Mouse (Mus musculus): Measurements from ENCODE around the gene Susd4. TPM values are rescaled to one million over a fixed set of nuclear protein-coding genes. Genes with fewer than 3 reads are reported as not detected.

Gene Susd4
- total RNA-seq (2021) = under 1 TPM; 0.59 to 0.69 TPM
- long read RNA-seq, experiment 1, partial matches to known transcripts = 0 of 2 reads
- long read RNA-seq, experiment 1, other reads (novel, unspliced or antisense) = 0 of 2 reads
- long read RNA-seq, experiment 2 = 0 reads

DNA sequence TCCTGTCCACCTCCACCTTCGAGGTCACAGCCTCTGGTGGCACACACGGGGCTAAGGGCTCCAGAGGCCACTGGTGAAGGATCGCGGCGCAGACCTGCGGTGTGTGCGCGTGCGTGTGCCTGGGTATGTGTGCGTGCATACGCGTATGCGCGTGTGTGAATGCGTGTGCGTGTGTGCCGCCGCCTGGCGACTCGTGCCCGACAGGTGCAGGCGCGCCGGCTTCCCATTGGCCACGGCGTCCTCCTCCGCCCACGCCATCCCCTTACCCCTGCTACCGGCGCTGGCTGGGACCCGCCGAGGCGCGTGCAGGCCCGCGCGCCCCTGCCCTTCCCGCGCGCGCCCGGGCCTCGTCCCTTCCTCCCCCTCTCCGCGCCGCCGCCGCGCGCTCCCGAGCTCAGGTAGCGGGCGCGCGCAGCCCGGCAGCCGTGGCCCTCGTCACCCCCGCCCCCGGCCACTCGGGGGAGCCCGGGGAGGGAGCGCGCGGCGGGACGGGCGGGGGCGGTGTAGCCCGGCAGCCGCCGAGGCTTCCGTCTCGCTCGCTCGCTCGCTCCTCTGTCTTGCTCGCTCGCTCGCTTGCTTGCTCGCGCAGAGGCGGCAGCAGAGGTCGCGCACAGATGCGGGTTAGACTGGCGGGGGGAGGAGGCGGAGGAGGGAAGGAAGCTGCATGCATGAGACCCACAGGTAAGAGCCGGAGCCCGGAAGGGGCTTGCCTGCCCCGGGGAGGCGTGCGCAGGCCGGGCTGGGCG, at the start of gene Susd4:
Gene Susd4 (plus strand): TSS at position 145 of the 746 bp plus-strand sequence.
- intact Hi-C loops (cut with DNase I) = no loop called here
- no peak for DNase-seq

DNA sequence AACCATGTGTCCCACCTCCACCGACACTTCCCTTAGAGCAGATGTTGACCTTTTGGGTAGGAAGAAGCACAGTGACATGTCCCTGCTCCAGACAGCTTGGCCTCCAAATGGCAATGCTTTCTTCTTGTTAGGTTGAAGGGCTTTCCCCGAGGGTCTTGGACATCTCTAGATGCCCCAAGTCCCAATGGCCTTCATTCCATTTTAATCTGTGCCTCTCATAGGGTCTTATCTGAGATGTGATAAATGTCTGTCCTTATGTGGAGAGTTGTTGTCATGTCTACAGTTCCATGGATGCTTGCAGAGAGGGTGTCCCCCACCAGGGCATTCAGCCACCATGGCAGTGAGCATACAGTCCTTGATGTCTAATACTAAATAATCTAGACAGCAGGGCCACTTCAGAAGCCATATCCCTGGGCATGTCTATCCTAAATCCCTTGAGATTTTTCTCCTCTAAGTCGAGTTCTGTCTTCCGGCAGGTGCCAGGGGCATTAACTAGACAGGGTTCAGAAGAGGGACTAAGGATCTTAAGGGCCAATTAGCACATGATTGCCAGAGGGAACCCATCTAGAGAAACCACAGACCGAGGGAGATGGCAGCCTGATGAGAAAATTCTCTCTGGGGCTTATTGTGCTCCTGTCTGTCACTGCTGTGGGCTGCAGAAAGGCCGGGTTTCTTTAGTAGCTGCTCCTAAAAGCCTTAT, 49.3 kb upstream of the Susd4 start:
- no peak for DNase-seq
- intact Hi-C loops (cut with DNase I) = no loop called here

DNA sequence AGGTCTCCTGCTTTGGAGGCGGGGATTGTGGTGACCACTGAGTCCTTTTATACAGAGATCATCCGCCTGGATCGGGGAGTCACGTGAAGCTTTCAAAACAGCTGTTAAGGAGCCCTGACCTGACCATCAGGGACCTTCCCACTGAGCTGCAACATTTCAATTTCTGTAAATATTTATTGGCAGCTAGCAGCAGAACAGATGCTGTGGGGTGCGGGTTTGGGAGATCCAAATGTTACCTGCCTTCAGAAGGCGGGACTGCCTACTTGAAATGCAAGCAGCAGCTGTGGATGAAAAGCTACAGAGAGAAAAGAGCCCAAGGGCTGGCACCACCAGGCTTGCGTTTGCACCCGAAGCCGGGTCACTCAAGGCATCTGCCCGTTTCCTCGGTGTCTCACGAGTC, 36.1 kb upstream of the Susd4 start:
- DNase-seq = no peak
- intact Hi-C loops (cut with DNase I) = no loop called here

DNA sequence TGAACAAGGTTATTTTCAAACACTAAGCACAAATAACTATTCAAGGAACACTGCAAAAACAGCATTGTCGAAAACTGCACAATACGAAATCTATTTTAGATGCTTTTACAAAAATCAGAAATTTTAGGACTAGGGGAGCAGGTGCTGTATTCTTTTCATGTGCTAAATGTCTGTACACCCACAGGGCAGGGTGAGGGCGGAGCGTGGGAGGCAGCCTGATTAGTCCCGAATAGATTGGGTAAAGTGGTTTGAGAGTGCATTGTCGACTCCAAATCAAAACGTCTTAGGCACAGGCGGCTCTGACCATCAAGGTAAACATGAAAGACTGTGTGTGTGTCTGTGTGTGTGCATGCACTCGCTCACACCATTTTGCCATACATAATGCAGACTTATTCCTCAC, 34.7 kb upstream of the Susd4 start:
- intact Hi-C loops (cut with DNase I) = no loop called here
- DNase-seq = no peak

DNA sequence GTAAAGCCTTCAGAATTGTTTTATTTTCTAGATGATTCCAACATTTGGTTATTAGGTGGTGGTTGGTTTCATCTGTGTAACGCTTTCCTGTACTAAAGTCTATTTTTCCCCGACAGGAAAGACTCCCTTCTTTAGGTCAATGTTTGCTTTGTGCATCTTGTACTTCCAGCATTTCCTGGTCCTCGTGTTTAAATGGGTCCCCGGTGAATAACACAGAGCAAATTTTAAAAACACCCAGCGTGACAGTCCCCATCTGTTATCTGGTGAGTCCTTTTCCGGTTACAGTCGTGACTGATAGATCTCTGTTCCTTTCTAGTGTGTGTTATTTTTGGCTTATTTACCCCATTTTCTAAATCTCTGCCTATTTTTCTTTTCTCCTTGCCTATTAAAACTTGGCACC, 31.0 kb upstream of the Susd4 start:
- intact Hi-C loops (cut with DNase I) = no loop called here

DNA sequence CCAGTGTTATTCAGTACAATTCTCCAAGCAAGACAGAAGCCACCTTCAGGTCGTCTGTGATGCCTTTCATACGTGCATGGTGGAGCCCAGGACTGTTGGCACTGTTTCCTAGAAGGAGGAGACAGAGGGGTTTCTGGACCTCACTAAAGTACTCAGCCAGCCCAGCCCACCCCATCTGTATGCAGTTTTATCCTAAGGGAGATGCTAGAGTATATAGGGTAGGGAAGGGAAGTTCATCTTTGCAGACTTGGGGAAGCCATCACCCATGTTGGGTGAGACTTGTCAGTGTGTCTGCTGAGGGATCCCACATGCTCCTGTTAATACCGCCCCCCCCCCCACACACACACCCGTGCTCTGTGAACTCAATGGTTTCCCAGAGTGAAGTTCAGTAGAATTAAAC, 27.8 kb upstream of the Susd4 start:
- intact Hi-C loops (cut with DNase I) = no loop called here
- DNase-seq = no peak

More for the DNA sequence above, 31.0 kb upstream of the Susd4 start:
- DNase-seq = no peak

DNA sequence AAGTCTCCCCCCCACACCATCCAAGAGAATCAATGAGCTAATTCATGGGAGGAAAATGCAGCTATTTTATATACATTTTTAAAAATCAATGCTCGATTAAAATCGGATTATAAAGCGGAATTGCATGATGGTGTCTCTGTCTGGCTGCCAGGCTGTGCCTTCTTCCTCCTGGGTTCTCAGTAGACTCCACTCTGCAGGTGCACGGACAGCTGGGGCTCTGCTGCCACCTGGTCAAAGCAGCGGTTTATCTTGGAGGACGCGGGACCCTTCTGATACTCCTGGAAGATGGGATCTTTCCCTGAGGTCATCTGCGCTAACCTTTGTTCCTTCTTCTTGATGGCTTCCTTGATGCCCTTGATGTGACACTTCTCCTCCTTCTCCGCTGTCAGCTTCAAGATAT, 16.6 kb upstream of the Susd4 start:
- no peak for DNase-seq
- intact Hi-C loops (cut with DNase I) = no loop called here

DNA sequence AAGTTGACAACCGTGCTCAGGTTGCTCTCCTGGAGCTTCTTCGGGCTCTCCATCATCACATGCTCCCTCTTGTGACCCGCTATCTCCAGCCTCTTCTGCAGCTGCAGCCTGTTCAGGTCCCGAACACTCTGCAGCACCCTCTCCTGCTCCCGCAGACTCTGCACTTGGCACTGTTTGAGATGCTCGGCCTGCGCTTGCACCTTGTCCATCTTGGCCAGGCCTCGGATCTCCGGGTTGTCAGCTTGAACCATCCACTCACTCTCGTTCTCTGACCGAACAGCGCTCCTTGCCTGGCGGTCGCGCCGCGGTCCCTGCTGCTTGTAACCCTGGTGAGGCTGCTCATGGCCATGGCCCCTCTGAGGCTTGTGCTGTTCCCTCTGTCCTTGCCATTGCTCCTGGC, 15.8 kb upstream of the Susd4 start:
- no peak for DNase-seq
- intact Hi-C loops (cut with DNase I) = no loop called here

DNA sequence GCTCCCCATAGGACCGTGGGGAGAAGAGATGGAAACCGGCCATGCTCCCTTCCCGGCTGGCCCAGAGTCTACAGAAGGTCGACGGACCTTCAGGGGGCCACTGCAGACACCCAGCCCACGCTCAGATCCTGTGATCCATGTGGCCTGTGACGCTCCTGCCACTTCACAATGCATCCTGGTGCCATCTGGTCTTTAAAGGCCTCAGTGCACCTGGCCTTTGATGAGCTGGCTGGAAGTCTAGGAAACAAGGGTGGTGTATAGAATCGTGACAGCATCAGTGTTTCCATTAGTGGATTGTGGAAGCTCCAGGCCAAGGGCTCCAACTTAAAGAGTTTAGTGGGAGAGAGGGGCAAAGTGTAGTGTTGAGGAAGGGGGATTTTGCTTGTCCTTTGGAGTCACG, 14.6 kb upstream of the Susd4 start, which contains the start of gene Ccdc185:
Gene Ccdc185 (minus strand): TSS at position 101 of the 400 bp plus-strand sequence.
- no peak for DNase-seq
- intact Hi-C loops (cut with DNase I) = no loop called here

DNA sequence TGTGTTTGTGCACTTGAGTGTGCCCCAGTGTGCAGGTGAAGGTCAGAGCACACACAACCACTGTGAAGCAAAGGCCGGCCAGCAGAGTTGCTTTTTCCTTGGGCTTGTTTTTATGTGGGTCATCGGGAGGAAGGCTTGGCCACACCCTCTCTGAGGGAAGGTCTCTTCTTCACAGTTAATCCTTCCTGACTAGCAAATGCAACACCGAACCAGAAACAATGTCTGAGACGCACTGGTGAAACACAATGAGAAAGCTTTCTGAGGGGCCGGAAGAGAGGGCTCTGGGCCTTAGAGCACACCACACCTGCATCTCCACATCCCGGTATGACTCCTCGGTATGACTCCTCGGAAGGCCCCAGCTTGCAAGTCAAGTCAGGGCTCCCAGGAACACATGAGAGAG, 12.4 kb upstream of the Susd4 start:
- no peak for DNase-seq
- intact Hi-C loops (cut with DNase I) = no loop called here

DNA sequence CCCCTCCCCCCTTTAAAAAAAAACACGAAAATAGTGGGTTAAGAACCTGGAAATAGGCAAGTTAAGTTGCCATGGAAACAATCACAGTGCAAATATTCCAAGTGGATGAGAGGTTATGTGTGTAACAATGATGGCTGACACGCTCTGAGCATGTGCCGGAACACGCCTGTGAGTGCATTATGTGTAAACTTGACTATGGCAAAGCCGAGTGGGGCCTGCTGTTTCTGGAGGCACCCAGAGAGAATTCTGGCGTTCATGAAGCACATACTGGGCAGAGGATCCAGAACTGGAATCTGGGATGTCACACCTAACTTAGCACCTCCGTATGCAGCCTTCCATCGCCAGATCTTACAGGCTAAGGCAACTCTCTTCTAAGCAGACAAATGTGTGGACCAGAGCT, 10.0 kb upstream of the Susd4 start:
- intact Hi-C loops (cut with DNase I) = no loop called here
- no peak for DNase-seq

DNA sequence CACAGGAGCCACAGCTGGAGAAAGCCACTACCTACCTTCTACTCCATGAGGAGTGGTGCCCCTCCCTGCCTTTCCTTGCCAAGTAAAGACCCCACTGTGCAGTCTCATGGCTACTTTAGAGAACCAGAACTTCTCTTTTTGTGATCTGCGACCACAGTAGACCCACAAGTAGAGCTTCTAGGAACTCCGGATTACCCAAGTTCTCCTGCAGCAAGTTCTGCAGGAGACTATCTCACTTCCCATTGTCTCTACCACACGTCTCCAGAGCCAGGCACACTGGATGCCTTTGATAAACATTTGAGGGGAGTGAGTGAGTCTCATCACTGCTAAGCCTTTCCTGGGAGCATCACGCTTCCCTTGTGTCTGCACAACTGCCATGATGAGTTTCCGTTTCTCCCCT, 8.8 kb upstream of the Susd4 start:
- no peak for DNase-seq
- intact Hi-C loops (cut with DNase I) = no loop called here

DNA sequence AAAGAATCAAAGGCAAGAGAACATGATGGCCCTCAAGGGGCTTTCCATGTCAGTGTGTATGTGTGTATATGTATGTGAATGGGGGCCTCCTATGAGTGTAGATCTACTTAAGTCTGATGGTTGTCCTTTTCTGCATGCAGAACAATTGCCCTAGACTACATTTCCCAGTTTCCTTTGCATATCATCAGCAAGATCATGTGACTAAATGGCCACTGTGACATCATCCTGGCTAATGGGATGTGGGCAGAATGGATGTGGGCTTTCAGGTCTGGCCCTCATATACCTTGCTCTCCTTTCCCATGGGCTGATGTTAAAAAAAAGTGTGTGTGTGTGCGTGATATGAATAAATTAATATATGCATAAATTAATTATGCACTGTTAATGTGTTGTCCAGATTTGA, 4.9 kb upstream of the Susd4 start:
- DNase-seq = no peak
- intact Hi-C loops (cut with DNase I) = no loop called here

DNA sequence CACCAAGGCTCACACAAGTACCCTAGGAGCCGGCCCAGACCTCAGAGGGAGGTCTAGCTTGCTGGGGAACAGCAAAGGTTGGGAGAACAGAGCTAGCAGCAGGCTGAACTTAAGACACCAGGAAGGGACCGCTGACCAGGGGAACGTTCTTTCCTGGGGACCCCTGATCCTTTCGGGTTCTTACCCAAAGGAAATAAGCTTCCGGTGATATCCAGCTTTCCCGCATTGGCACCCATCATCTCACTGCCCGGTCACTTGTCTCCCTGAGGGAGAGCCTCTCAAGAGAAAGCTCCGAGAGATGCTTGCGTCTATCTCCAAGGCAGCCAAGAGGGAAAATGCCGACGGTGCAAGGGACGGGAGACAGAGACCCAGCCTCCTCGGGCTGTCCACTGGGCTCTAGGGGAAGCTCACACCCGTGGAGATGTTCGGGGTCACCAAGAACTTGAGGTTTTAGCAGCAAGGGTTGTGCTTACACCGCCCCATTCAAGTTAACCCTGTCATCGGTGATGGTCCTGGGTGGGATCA, 407 bp upstream of the Susd4 start:
- intact Hi-C loops (cut with DNase I) = no loop called here
- no peak for DNase-seq

DNA sequence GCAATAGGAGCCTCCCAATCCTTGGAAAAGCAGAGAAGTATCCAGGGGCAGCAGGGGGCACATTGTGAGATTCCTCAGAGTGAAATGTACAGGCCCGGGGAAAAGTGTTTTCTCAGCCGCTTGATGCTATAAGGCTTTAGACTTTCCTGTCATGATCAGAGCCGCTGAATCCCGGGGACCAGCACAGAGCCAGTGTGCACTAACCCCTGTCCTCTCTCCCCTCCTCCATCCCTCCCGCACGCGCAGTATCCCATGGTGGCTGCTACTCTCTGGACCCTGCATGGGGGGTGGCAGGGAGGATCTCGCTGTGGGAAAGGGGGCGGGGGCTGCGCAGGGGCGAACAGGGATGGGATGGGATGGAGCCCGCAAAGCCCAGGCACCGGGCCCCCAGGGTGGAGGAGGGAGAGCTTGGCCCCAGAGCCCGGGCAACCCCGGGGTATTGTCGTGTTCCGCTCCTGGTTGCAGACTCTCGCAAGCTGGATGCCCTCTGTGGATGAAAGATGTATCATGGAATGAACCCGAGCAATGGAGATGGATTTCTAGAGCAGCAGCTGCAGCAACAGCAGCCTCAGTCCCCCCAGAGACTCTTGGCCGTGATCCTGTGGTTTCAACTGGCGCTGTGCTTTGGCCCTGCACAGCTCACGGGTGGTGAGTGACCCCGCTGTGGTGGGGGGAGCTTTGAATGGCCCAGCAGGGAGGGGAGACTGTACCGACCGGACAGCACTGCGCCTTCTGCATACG, 1.1 kb downstream of the Susd4 start:
- intact Hi-C loops (cut with DNase I) = no loop called here

DNA sequence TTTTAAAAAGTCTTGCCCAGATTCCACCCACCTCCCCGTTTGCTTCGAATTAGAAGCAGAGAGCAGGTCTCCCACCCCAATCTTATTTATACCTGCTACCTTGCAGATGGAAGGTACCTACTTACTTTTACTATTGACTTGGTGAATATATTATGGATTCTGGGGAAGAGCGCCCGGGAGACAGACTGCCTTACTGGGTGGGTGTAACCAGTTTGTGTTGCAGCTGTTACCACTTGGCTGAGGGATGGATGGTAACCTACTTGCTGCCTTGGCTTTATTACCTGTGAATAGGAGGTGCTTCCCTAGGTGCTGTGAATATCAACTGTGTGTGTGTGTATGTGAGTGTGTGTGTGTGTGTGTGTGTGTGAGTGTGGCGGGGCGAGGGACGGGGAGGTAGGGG, 11.9 kb downstream of the Susd4 start:
- no peak for DNase-seq

More for the DNA sequence above, 1.1 kb downstream of the Susd4 start:
- no peak for DNase-seq

DNA sequence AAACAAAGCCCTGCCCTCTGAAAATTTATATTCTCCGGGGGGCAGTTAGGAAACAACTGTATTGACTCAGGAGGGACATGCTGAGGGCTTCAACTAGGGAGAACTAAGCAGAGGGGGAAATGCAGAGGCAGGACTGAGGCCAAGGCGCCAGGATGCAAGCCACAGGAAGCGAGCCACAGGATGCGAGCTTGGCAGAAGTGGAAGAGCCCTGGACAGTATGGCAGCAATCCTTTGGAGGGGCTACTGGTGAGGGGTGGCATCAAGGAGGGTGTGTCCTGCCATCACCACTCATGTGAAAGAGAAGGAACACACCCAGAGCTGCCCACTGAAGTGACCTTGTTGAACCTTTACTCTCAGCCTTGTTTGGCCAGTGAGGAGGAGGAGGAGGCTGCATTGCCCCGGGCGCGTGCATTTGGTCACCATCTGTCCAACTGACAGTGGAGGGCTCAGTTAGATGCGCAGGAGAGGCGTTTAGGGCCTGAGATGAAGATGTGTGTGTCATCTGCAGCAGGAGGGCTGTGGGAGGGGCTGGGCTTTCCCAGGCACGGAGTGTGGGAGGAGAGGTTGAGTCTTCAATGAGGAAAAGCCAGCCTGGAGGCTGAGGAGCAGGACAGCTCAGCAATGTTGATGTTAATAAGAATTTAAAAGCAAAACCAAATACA, 13.2 kb downstream of the Susd4 start:
- DNase-seq = no peak
- intact Hi-C loops (cut with DNase I) = no loop called here

More for the DNA sequence above, 11.9 kb downstream of the Susd4 start:
- intact Hi-C loops (cut with DNase I) = no loop called here

DNA sequence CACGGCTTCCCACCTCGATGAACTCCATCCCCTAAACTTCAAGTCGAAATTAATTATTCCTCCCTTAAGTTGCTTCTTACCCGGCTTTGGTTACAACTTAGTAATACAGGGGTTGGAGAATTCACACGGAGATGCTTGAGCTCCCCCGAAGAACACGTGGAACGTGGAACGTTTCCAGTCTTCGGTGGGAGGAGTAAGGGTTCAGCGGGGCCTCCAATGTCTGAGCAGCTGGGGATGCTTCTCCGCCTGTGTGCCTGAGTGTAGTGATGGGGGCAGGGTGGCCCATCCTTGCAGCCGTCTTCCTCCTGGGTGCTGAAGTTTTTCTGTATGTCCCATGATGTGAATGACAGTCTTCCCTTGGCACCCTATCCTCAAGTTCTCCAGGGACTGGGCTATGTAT, 14.6 kb downstream of the Susd4 start:
- intact Hi-C loops (cut with DNase I) = no loop called here
- DNase-seq = no peak

DNA sequence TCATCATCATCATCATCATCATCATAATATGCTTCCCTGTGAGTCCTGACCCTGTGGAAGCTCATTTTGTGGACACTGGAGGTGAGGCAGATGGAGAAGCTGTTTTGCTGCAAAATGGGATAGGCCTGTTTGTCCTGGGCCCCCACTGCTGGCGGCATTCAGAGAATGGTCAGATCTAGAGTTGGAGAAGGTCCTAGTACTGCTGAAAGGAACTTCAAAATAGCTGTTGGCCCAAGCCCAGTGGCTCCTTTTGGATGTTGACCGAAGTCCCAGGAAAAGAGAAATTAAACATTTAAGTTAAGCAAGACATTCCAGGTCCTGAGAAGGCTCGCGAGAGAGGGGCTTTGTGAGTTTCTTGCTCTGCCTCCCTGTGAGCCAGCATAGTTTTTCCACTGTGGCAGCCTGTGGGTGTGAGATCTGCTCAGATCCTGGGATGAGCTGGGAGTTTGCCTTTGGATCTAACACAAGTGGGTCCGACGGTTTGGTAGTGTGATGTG, 15.4 kb downstream of the Susd4 start:
- intact Hi-C loops (cut with DNase I) = no loop called here

DNA sequence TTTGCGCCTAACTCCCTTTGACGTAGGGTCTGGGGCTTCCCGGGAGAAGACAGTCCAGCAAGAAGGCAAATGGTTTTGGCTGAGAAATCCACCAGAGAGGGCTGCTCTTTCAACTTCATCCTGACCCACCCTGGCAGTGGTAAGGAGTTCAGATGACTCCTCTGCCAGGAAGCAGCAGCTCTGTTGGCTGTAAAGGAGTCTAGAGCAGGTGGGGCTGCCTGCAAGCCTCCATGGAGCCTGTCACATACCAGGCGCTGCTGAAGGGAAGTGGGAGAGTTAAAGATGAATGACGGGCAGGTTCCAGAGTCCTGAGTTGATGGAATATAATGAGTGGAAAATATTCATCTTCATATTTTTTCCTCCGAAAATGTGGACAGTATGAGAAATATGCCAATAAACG, 20.1 kb downstream of the Susd4 start:
- DNase-seq = no peak
- intact Hi-C loops (cut with DNase I) = no loop called here

More for the DNA sequence above, 15.4 kb downstream of the Susd4 start:
- DNase-seq = no peak

All from gastrocnemius, postnatal 36 days (tissue).